Mouse (Mus musculus): ENCODE data around the gene Khnyn. TPM values are rescaled to one million over a fixed set of nuclear protein-coding genes. Genes with fewer than 3 reads are reported as not detected.
A peak's percentile ranks its signal among the peaks of the same experiment; 100 is the strongest.

Gene Khnyn
- polyA plus RNA-seq, 2 experiments from 2014 or later = 13.4 to 13.9 TPM

GRCm38 (mm10) chr14:55873714-55874683 is 10.7 kb upstream of the Khnyn start:
- ATAC-seq = peak; percentile 88

GRCm38 (mm10) chr14:55877469-55878315 is 7.1 kb upstream of the Khnyn start:
- ATAC-seq = no peak

DNA sequence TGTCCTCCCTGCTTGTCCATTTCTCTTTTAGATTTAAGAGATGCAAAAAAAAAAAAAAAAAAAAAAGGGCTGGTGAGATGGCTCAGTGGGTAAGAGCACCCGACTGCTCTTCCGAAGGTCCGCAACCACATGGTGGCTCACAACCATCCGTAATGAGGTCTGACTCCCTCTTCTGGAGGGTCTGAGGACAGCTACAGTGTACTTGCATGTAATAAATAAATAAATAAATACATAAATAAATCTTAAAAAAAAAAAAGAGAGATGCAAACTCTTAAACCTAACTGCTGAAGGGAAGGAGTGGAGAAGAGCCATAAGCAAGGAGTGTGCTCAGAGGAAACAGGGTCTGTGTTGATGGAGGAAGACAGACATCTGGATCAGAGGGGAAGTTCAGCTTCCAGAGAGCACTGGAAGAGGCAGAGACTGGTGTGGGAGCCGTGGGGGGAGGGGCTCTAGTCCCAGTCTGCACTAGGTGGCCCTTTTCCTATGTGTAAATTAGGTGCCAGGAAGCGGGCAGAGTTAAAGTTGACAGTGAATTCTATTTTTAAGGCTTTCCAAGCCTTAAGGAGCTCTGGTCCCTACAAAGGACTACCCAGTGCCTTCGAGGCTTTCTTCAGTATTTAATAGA is 6.3 kb upstream of the Khnyn start:
- no peak for ATAC-seq

GRCm38 (mm10) chr14:55879623-55880022 is 5.1 kb upstream of the Khnyn start:
- peak; percentile 84 for ATAC-seq

DNA sequence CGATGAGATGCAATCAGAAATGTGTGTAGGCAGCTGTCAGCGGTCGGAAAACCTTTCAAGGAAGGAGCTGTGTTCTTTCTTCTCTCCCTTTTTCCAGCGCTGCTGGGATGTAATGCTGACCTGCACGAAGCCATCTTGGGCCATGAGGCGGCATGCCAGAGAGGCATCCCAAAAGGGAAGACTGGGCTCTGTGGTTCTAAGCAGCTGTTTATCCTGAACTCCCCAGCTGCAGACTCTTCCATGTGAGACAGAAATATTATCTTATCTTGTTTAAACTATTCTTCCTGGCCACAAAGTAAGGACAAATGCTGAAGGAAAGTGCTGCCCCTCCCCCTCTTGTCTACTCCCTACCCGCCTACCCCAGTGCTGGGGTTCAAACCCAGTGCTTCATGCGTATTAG is 3.8 kb upstream of the Khnyn start:
- ATAC-seq = no peak

GRCm38 (mm10) chr14:55882171-55882641 is 2.5 kb upstream of the Khnyn start:
- ATAC-seq = peak; percentile 35

DNA sequence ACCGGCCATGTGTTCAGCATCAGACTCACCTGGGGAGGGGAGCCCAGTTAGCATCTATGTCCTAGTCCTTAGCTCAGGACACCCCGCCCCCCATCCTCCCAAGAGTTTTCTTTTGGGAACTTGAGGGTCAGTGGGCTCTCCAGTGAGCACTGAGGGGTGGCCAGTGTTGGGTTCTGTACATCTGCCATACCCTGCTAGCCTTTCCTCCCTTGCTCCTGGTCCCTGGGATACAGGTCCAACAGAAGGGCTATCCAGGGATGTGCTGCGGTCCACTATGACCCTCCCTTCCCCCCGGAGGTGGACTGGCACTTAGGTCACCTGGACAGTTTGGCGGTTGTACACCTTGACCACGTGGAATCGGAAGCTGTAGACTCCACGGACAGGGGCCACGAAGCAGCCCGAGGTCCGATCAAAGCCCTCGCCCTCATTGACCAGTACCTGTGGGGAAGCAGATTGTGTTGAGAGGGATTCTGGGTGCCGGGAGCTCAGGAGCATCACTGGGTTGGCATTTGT is 1.5 kb upstream of the Khnyn start:
- ATAC-seq = no peak

GRCm38 (mm10) chr14:55883663-55884062 is 1.1 kb upstream of the Khnyn start:
- no peak for ATAC-seq

DNA sequence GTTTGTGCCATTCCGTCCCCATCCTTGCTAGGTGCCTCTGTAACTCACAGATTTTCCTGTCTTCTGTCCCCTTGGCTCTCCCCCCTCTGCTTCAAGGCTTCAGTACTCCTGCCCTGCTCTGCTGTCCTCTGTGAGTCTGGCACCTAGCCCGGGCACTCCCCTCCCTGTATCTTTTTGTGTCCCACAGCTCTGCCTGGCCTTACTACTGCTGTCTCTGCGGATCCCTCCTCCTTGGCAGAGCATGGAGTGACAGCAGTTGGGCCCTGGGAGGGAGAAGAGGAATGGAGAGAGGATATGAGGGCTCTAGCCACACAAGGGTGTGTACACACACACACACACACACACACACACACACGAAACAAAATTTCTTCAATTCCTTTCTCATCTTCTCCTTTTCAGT is 581 bp upstream of the Khnyn start, which contains the start of gene Cbln3:
TSS of gene Cbln3 (minus strand) at position 227 of the 400 bp plus-strand sequence.
- ATAC-seq = no peak

DNA sequence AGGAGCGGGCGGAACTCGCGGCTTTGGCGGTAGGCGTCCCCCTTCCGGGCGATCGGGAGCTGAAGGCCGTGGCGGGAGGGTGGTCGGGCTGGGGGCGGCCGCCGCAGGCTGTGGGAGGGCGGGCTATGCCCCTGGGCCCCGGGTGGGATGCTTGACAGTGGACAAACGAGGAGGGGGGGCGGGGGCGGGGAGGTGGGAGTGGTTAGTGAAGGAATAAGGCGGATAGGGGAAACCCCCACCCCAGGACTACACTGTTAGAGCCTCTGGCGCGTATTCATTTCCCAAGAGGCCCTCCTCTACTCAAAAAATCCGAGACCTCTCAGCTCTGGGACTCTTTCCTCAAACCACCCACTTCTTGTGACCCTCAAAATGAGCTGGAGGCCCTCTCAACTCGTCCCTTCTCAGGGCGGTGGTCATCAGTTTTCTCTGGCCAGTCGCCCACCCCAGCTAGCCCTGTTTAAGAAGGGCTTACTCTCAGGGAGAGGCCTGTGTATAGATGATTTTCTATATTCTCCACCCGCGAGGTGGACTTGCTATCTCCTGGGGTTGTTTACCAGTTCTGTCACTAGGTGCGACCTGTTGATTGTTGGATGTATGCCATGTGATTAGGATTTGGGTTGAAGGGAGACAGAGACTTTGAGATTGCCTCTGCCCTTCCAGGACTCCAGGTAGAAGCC is 505 bp downstream of the Khnyn start:
- ATAC-seq = peak; percentile 42

DNA sequence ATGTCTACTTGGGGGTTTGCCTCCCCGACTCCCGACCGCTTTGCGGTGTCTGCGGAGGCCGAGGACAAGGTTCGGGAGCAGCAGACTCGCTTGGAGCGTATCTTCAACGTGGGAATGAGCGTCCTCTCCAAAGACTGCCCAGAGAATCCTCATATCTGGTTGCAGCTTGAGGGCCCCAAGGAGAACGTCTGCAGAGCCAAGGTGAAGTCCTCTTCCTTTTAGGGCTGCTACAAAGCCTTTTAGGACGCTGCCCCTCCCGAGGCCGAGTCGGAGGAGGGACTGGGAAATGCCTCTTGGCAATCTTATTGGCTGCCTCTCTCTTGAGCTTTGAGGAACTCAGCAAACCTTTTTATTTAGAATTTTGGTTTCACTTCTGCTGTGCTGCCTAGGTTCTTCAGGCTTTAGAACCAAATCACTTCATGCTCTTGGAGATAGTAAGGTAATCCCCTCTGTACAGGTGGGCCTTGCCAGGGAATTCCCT is 1.1 kb downstream of the Khnyn start:
- ATAC-seq = peak; percentile 45

GRCm38 (mm10) chr14:55886571-55887382 is 2.0 kb downstream of the Khnyn start:
- no peak for ATAC-seq

DNA sequence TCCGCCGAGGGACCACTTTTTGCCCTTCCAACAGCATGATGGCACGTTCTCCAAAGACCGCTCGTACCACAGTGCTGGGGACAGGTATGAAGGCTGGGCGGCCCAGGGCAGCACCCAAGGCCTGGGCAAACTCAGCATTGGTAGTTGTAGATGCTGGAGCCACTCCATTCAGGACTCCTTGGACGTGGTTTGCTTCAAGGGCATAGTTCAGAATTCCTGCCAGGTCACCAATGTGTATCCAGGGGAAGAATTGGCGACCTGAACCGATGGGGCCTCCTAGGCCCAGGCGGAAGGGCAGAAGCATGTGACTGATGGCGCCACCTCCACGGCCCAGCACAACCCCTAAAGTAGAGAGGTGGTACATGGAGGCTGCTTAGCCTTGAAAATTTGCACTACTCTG is 12.9 kb downstream of the Khnyn start:
- ATAC-seq = no peak

DNA sequence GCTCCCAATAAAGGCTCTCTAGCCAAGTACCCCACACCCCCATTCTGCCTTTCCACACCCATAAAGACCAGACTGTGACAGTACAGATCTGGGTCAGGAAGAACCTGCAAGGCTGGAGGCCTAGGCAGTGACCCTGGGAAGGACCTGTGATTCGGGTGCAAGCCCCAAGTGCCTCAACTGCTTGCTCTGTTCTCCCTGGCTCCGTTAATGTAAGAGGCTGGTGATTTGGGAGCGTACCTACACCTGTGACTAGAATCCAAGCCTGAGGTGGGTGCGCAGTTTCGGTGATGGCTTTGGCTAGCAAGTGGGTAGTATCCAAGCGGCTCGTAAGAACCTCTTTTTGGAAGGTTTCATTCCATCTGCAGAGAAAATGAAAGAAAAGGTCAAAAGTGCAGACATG is 14.2 kb downstream of the Khnyn start:
- ATAC-seq = no peak

- peak; percentile 97 for ATAC-seq
Measured at GRCm38 (mm10) chr14:55899701-55900413, 15.1 kb downstream of the Khnyn start, which contains the start of gene Sdr39u1. Sdr39u1 (minus strand) TSS chr14:55900293.

GRCm38 (mm10) chr14:55900414-55900755 is 15.6 kb downstream of the Khnyn start:
- no peak for ATAC-seq

- ATAC-seq = peak; percentile 74
Measured at GRCm38 (mm10) chr14:55905518-55905917, 20.8 kb downstream of the Khnyn start.

DNA sequence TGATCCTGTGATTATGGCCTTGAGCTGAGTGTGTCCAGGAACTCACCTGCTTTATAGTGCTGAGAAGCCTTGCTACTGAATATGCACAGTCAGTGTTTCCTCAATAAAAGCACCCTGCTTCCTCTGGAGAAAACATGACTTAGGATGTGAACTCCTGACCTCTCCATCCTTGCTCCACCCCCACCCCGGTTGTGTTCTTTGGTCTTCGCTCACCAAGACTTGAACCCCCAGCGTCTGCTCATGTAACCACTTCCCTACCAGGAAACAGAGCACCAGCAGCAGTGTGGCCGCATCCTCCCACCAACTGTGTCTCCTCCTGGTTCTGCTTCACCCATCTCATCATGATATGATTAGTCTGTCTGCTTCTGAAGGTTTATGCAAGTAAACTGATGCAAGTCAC is 28.7 kb downstream of the Khnyn start:
- peak; percentile 72 for ATAC-seq

GRCm38 (mm10) chr14:55918240-55919082 is 33.7 kb downstream of the Khnyn start:
- peak; percentile 82 for ATAC-seq
